Mouse (Mus musculus) spleen, postnatal 4 days (tissue): ENCODE data around the gene Igfn1.

Source experiments
- DNase-seq, 2 experiments: peaks; one replicate each; pipeline ENCODE4 v3.0.0; 2022; ENCODE audit warnings: low spot score in 2 of 2

Gene Igfn1

DNA sequence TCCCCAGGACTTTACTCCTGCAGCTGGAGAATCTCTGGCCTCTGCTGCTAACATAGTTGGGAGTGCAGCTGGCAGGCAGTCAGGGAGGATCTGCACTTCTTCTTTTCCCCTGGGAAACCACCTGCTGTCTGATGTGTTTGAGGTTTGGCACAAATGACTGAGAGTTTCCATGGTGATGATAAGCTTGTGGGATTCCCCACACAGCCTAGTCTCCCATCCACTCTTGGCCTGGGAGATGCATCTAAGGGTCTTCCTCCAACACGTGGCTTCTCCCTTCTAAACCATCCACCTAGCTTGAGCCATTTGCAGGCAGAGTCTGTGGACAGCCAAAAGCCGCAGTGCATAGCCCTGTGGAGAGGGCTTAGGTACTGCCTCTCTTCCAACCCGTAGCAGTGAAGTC, 76.3 kb downstream of the Igfn1 start:
- DNase-seq = no peak

DNA sequence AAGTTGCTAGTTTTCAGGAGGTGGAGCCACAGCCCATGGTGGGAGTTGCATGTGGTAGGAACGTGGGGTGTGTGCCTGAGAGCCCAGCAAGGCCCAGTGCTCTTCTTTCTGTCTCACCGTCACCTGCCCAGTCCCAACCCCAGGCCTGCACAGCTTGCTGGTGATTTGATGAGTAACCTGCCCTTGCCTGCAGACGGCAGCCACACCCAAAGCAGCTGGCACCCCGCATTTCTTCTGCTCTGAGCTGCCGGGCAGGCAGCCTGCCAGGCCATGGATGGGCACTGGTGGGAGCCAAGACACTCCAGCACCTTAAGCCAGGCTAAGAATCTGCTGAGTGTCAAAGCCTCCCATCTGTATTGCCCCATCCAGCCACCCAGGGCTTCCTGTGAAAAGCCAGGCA, 80.3 kb downstream of the Igfn1 start:
- no peak for DNase-seq

DNA sequence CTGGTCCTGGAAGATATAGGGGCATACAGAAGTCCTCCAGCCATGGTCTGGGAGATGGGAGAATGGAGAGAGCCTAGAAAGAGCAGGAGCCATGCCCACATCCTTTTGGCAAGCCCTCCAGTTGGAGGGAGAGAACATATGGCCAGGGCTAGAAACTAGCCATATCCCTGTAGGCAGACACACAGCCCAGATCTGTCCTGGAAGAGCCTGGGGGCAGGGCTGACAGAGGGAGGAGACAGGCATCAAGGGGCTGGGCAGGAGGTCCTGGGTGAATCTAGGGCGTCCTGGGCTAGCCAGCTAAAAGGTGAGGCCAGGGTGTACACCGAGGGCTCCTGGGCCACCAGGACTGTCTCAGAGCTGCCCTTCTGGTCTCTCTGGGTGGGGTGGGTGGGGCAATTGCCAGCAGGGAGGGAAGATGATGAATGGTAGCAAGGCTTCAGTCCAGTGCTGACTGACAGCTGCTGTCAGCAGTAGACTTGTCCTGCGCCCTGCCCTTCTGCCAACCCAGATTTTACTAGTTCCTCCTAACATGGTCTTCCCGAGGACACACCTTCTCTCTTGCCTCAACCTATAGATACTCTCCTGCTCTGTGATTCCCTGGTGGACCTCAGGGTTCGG, 81.7 kb downstream of the Igfn1 start:
- no peak for DNase-seq

DNA sequence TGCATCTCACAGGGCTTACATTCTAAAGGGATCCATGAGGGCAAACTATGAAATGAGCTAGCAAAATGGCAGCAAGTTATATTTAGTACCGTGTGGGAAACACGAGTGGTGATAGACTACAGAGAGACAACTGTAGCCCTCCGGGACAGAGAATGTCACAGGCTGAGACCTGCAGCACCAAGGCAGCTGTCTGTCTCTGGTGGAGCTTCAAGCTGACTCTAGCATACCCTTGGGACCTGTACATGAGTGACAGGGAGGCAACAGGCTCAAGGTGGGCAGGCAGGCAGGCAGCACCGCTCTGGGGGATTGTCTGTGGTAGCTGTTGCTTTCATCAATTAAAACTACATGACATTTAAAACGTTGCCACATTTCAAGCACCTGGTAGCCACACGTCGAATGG, 82.9 kb downstream of the Igfn1 start:
- no peak for DNase-seq

DNA sequence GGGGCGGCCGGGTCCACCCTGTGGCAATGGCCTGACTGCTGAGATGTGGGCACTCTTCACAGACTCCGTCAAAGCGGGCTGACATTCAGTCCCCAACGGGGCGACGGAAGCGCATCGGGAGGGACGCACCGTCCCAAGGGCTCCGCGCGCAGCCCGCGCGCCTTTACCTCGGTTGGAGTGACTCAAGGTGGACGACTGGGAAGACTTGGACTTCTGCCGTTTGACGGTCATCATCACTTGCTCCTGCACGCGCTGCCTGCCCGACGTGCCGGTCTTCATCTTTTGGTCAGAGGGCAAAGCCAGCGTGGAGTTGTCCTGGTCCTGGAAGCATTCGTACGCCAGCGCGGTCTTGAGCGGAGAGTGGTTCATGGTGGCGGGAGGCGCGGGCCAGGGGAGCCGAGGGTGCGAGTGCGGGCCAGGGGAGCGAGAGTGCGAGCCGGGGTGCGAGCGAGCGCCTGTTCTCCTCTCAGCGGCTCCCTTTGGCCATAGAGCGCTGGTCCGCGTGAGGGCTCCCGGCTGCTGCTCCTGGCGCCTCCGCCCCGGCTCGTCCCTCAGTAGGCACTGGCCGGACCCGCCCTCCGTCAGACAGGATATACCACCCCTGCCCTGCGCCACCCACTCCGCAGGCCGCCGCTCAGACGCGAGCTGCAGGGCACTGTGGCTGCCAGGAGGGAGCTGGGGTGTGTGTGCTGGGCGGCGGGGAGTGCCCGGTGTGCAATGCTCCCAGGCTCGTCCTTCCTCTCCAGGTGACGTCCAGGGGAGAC, 87.3 kb downstream of the Igfn1 start, which contains the start of gene Pkp1:
Gene Pkp1 (minus strand): TSS at position 564 of the 764 bp plus-strand sequence.
- DNase-seq = no peak

DNA sequence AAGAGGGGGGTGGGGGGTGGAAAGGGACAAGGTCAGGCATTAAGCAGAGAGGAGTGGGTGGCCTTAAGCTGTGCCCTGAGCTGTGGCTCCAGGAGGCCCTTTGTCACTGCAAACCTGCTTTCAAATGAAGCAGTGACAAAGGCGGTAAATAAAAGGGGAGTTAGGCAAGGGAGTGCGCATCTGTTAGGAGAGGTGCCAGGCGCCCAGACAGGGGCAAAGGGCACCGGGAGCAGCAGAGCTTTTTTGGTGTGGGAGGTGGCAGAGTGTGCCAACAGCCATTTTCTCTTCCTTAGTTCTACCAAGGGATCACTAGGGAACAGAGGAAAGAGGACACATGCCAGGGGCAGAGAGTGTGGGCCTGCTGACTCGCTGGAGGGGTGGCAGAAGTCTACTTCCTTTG, 88.9 kb downstream of the Igfn1 start:
- no peak for DNase-seq

DNA sequence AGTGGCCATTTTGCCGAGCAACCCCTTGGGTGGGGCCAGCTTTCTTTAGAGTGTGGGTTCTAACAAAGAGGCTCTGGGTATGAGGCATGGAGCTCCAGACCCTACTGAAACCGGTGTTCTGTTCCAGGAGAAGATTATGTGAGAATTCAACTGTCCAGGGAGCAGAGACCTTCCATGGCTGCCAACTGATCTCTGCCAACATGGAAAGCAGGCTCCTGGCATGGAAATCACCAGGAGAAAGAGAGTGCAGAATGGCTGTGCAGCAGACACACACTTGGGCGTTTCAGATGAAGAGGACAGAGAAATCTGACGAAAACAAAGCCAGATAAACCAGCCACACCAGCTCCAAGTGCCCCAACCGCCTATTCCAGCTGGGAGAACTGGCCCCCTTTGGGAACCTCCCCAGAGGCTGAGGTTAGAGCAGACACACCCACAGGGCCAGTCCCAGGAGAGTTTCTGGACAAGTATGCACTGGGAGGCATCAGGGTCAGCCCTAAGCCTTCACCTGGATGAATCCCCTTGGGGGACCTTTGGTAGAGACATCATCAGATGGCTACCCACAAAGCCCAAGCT, 89.6 kb downstream of the Igfn1 start:
- no peak for DNase-seq

DNA sequence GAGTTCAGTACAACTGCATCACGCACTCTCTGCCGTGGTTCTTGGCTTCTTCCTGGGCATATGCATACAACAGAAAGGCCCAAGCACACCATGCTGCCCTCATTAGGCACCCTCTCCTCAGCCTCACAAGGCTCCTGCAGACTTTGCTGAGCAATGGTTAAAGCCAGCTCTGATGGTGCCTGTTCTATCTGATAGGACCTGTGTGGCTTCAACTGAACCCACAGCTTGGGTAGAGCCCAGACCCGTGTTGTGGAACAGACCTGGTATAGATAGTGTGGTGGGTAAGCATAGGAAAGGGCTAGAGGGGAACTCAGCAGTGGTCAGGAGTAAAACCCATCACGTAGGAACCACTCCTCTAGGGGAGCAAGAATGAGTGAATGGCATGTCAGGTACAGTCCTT, 92.5 kb downstream of the Igfn1 start:
- DNase-seq = no peak

DNA sequence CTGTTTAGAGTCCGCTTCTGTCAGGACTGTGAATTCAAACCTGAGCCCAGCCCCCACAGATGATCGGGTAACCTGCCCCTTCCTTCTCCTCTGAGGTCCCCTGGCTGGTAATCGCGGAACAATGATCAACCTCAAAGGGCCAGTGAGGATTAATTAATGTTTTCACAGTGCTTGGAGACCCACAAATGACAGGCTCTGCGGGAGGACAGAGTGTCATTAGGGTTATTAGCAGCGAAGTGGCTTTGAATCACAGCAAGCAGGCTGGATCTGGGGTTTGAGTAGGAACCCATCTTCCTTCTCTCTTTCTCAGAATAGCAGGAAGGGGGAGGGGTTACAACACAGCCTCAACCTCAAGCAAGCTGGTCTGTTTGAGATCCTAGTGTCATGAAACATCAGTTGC, 96.8 kb downstream of the Igfn1 start:
- no peak for DNase-seq

DNA sequence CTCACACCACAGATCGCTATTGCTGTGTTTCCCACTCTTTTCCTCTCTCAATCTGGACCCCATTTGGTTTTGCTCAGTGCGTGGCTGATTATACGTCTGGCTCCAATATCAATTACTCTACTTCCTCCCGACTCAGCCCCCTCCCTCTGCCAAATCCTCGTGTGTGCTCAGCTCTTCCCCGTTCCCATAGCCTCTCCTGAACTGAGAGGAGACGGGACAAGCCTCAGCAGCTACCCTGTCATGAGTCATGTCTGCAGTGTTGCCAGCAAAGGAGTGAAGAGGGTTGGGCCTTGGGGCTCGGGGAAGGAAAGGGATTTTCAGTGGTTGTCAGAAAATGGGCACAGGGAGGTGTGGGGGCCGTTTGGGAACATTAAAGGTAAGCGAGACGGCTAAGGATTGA, 99.4 kb downstream of the Igfn1 start:
- no peak for DNase-seq
